Mouse (Mus musculus) C2C12 (cell line): ENCODE measurements at regions not wholly inside any gene's neighbourhood (a gene's known extent, or its start where the extent isn't known, plus 50 kb on each side); places are given as distances from the start of the nearest gene placed in this dataset.

Source experiments
- CEBPB ChIP-seq: IDR thresholded peaks from one replicate; pipeline ENCODE4 v1.6.1; 2011; ENCODE audit warnings: low read depth, mild to moderate bottlenecking, control low read depth, moderate library complexity
- CTCF ChIP-seq: IDR thresholded peaks from one replicate; pipeline ENCODE4 v1.5.1; 2011; ENCODE audit not compliant: control insufficient read depth, insufficient read depth, insufficient read length
- MAX ChIP-seq: IDR thresholded peaks from one replicate; pipeline ENCODE4 v1.6.1; 2011; ENCODE audit warnings: mild to moderate bottlenecking, control low read depth
- MYOD1 ChIP-seq: IDR thresholded peaks from one replicate; pipeline ENCODE4 v1.6.1; 2011; ENCODE audit warnings: low read depth; ENCODE audit not compliant: control insufficient read depth, insufficient read length
- MYOG ChIP-seq: IDR thresholded peaks from one replicate; pipeline ENCODE4 v1.6.1; 2011; ENCODE audit not compliant: control insufficient read depth, insufficient read length; ENCODE audit errors: extremely low read depth
- USF1 ChIP-seq: IDR thresholded peaks from one replicate; pipeline ENCODE4 v1.6.1; 2011; ENCODE audit warnings: low read depth, mild to moderate bottlenecking, control low read depth, moderate library complexity

DNA sequence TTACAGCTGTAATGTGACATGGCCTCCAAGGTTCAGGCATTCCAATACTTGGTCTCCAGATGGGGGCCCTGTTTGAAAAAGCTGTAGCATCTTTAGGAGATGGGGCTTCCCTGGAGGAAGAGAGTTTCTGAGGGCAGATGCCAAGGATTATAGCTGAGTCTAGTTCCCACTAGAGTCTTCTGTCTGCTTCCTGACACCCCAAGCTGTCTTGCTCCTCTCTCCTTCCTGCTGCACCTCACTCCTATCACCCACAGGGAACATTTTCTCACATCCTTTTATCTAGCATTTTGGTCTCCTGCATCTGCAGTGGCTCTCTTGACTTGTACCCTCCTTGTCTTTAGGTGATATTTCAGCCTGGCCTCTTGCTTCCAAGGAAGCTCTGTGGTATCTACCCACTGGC lies 147.3 kb downstream of the Fndc1 start:
- TF ChIP-seq USF1 (no peak), CTCF (no peak), MAX (no peak), MYOG (no peak), MYOD1 (no peak), CEBPB (no peak)
